Mouse (Mus musculus) right cerebral cortex, postnatal 14 days (tissue): ENCODE measurements around the gene Frrs1l.

ENCODE experiments used
- DNase-seq: peaks from one replicate; pipeline ENCODE4 v3.0.0; 2022

Gene Frrs1l

GRCm38 (mm10) chr4:56963687-56964086 lies 26.5 kb downstream of the Frrs1l start:
- no peak for DNase-seq

GRCm38 (mm10) chr4:56961320-56961925 lies 28.8 kb downstream of the Frrs1l start:
- DNase-seq = no peak

- DNase-seq = no peak
Observed at GRCm38 (mm10) chr4:56957518-56957917, 32.7 kb downstream of the Frrs1l start.

- no peak for DNase-seq
Observed at GRCm38 (mm10) chr4:56953235-56953634, 37.0 kb downstream of the Frrs1l start.

- DNase-seq = no peak
Observed at GRCm38 (mm10) chr4:56951701-56952100, 38.5 kb downstream of the Frrs1l start.

- no peak for DNase-seq
Observed at GRCm38 (mm10) chr4:56949494-56949893, 40.7 kb downstream of the Frrs1l start.

GRCm38 (mm10) chr4:56946641-56947640 lies 43.2 kb downstream of the Frrs1l start, which contains the start of gene Tmem245:
Tmem245 (minus strand) TSS chr4:56947437.
- DNase-seq = peak; percentile 92

- DNase-seq = no peak
Observed at GRCm38 (mm10) chr4:56946180-56946579, 44.0 kb downstream of the Frrs1l start.

- DNase-seq = no peak
Observed at GRCm38 (mm10) chr4:56944286-56944685, 45.9 kb downstream of the Frrs1l start.

GRCm38 (mm10) chr4:56943258-56943657 lies 46.9 kb downstream of the Frrs1l start:
- DNase-seq = no peak

GRCm38 (mm10) chr4:56942567-56942966 lies 47.6 kb downstream of the Frrs1l start:
- no peak for DNase-seq

- no peak for DNase-seq
Observed at GRCm38 (mm10) chr4:56941481-56941880, 48.7 kb downstream of the Frrs1l start.

- DNase-seq = no peak
Observed at GRCm38 (mm10) chr4:56937136-56937535, 53.1 kb downstream of the Frrs1l start.

GRCm38 (mm10) chr4:56935327-56935726 lies 54.9 kb downstream of the Frrs1l start:
- DNase-seq = no peak

GRCm38 (mm10) chr4:56933154-56933553 lies 57.0 kb downstream of the Frrs1l start:
- no peak for DNase-seq

GRCm38 (mm10) chr4:56932096-56932495 lies 58.1 kb downstream of the Frrs1l start:
- no peak for DNase-seq

- DNase-seq = no peak
Observed at GRCm38 (mm10) chr4:56930312-56930711, 59.9 kb downstream of the Frrs1l start.

GRCm38 (mm10) chr4:56926971-56927370 lies 63.2 kb downstream of the Frrs1l start:
- DNase-seq = no peak

- no peak for DNase-seq
Observed at GRCm38 (mm10) chr4:56922229-56922628, 68.0 kb downstream of the Frrs1l start.

- DNase-seq = no peak
Observed at GRCm38 (mm10) chr4:56915732-56916325, 74.4 kb downstream of the Frrs1l start.

- DNase-seq = no peak
Observed at GRCm38 (mm10) chr4:56914761-56915160, 75.4 kb downstream of the Frrs1l start.

GRCm38 (mm10) chr4:56914338-56914737 lies 75.9 kb downstream of the Frrs1l start:
- DNase-seq = no peak

GRCm38 (mm10) chr4:56912382-56913001 lies 77.7 kb downstream of the Frrs1l start:
- no peak for DNase-seq
